Mouse (Mus musculus): ENCODE results near the gene Spast. TPM values are rescaled to one million over a fixed set of nuclear protein-coding genes. Genes with fewer than 3 reads are reported as not detected.

Gene Spast
- 15.2 and 17.1 TPM in 2 replicates for polyA plus RNA-seq (2015; fragmentation: Nextera tagmentation; extraction: Ambion mirVana)

GRCm38 (mm10) chr17:74338937-74339804 is at the start of gene Spast:
Gene Spast (plus strand): TSS chr17:74338987.

GRCm38 (mm10) chr17:74295026-74295970 is 43.5 kb upstream of the Spast start, which contains the start of gene Memo1:
Gene Memo1 (minus strand): TSS chr17:74295521.

GRCm38 (mm10) chr17:74323844-74324243 is 14.9 kb upstream of the Spast start, which contains the start of gene Dpy30:
Gene Dpy30 (minus strand): TSS chr17:74323944.

GRCm38 (mm10) chr17:74395383-74396065 is 56.7 kb downstream of the Spast start, which contains the start of gene Slc30a6:
Gene Slc30a6 (plus strand): TSS chr17:74395608.

Other genes starting within 250 kb of the Spast start
- 66.5 and 71.3 TPM in 2 replicates for gene Memo1, start 43.5 kb upstream of the Spast start, polyA plus RNA-seq (2015; fragmentation: Nextera tagmentation; extraction: Ambion mirVana)
- 168 and 176 TPM in 2 replicates for gene Dpy30, start 15.0 kb upstream of the Spast start, polyA plus RNA-seq (2015; fragmentation: Nextera tagmentation; extraction: Ambion mirVana)
- gene Slc30a6, start 56.6 kb downstream of the Spast start, polyA plus RNA-seq (2015; fragmentation: Nextera tagmentation; extraction: Ambion mirVana): 13.3 and 17.2 TPM in 2 replicates
- gene Nlrc4, start 120.2 kb downstream of the Spast start, polyA plus RNA-seq (2015; fragmentation: Nextera tagmentation; extraction: Ambion mirVana): 0.26 and 0.32 TPM in 2 replicates
- 50.4 and 55.3 TPM in 2 replicates for gene Yipf4, start 150.5 kb downstream of the Spast start, polyA plus RNA-seq (2015; fragmentation: Nextera tagmentation; extraction: Ambion mirVana)
- 48.4 and 50.8 TPM in 2 replicates for gene Birc6, start 189.3 kb downstream of the Spast start, polyA plus RNA-seq (2015; fragmentation: Nextera tagmentation; extraction: Ambion mirVana)

All from skeletal muscle tissue, postnatal 0 days (tissue).